Mouse (Mus musculus): Measurements from ENCODE around the gene Rdh9. TPM values are rescaled to one million over a fixed set of nuclear protein-coding genes. Genes with fewer than 3 reads are reported as not detected.
"Not testable (repeated sequence)": the region's sequence is repeated elsewhere in the genome, so short reads cannot be mapped to it uniquely, and the experiment has no call there.

The Rdh9 gene
- total RNA-seq, 2 experiments from 2014 or later = 0.47 to 0.69 TPM

DNA sequence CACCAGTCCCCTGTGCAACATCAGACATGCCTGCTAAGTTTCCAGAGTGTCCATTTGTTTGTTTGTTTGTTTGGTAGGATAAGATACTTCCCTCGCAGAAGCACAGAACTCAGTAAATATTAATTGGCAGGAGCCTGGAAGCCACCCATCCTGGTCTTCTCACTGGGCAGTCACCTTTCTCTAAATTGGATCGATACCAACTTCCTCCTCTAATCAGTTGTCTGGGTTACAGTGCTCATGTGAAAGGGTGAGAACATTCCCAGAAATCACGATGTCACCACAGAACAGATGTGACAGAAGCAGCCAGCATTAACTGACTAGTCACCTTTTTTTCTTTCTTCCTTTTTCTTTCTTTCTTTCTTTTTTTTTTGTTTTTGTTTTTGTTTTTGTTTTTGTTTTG lies 20.9 kb upstream of the Rdh9 start:
- intact Hi-C loops (cut with DNase I) = no loop called here
- DNase-seq = peak in 1 of 2 experiments; percentile 2

DNA sequence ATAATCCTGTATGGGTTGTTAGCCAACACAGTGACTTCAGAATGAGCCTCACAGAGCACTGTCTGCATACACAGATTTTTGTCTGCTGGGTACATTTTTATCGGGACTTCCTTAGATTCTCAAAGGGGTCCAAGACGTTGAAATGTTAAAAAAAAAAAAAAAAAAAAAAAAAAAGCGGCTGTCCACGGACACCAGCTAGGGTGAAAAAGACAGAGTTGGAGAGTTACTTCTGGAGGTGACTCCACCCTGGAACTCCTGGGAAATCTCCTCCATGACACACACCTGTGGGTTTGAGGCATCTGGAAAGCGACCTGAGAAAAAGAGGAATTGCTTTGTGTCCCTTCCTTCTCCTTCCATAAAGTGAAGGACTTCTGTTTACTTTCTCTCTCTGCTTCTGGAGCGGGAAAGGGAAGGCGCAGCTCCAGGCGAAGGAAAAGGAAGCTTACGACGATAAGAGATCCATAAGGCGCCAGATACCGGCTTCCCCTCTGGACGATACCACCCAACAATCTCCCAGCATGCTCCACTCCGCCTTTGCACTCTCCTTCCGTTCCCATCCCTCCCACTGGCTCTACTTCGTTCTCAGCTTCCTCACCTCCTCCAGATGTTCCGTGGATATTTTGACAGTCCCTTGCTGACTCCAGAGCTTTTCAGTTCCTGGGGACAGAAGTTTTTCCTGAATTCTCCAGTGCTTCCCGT lies 20.3 kb upstream of the Rdh9 start:
- intact Hi-C loops (cut with DNase I) = no loop called here
- DNase-seq = peak in 1 of 2 experiments; percentile 9

DNA sequence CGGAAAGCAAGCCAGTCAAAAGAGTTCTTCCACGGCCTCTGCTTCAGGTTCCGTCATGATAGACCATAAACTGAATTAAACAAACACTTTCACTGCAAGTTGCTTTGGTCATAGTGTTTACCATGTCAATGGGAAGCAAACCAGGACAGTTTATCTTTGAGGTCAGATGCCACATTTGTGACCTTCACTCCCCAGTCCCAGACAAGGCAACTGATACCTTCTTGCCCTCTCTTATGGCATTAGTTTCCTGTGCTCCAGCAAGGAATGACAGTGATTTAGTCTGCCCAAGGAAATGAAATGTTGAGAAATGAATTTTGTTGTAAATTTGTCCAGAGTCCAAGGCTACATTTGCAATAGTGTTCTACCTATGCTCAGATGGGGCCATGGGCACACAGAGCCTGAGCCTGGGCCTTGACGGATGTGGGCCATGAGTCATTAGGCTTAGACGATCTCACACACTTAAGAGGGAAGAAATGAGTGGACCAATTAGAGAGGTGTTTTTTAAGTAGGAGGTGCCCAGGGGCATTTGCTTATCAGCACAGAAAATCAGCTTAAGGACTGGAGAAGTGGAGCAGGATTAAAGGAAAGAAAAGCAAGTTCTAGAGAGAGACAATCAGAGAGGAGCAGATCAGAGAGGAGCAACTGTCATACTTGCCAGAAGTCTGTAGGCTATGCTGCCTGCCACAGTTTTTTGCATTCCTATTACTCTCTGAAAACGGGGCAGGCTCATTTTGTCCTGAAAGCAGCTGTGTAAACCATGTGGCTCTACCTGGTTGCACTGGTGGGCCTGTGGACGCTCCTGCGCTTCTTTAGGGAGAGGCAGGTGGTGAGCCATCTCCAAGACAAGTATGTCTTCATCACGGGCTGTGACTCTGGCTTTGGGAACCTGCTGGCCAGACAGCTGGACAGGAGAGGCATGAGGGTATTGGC lies 16.7 kb upstream of the Rdh9 start, which contains the start of the genes Rdh1 and Rdh16f1:
Gene Rdh1 (plus strand): TSS at position 541 of the 930 bp plus-strand sequence.
Gene Rdh16f1 (plus strand): TSS at position 607 of the 930 bp plus-strand sequence.
- intact Hi-C loops (cut with DNase I) = no loop called here
- DNase-seq = no peak

DNA sequence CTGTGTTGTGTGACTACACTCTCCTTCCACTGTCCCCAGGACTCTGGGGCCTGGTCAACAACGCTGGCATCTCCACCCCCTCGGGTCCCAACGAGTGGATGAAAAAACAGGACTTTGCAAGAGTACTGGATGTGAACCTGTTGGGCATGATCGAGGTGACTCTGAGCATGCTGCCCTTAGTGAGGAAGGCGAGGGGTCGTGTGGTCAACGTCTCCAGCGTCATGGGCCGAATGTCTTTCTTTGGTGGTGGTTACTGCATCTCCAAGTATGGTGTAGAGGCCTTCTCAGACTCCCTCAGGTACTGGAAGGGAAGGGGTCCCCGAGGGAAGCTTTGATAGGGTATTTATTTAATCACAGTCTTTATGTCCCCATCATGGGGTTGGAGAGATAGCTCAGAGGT lies 13.3 kb upstream of the Rdh9 start:
- intact Hi-C loops (cut with DNase I); DNase-seq: not testable (repeated sequence)

DNA sequence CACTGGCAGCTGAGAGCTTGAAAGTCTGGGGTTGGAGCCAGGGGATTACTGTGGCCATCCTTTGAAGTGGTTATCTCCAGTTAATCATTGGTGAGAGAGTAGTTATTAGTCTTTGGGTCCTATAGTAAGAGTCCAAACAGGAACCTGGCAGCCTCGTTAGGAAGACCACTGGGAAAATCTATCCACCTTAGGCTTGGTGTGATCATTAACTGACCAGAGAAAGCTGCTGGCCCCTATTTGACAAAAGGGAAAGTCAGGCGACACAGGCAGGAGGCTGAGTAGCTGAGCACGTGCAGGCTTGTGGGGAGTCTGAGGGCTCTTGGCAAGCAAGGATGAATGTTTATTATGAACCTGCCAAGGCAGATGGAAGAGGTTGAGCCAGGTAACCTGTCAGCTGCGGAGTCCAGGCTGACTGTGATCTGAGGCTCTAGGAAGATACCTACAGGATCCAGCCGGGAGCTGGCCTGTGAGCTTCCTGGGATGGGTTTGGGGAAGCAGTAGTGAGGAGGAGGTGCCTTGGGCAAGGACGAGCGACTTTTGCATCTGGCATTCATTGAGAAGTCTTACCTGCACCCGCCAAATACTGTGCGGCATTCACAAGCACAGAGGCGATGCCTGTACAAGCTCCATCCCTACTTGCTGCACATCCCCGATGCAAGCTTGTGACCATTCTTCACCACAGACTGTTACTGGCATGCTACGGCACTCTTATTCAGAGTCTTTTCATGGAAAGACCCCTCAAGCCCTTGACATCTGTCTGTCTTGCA lies 12.1 kb upstream of the Rdh9 start:
- no peak for DNase-seq
- intact Hi-C loops (cut with DNase I) = no loop called here

DNA sequence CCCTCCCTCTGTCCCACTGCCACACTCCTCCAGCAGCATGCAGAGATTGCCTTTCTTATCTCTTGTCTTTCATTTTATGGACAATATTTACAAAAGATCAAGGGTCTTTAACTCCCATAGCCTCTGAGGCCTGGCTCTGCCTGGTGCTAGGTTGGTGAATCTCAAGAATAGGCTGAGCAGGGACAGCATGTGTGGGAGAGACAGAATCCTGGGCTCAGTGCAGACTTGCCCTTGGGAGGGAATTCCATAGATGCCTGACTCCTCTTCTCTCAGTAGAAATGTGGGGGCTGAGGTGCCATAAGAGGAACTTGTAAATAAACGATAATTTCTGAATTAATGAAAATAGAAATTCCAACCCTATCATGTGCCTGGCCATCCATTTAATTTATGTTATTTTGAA lies 9.6 kb upstream of the Rdh9 start:
- intact Hi-C loops (cut with DNase I) = no loop called here
- no peak for DNase-seq

DNA sequence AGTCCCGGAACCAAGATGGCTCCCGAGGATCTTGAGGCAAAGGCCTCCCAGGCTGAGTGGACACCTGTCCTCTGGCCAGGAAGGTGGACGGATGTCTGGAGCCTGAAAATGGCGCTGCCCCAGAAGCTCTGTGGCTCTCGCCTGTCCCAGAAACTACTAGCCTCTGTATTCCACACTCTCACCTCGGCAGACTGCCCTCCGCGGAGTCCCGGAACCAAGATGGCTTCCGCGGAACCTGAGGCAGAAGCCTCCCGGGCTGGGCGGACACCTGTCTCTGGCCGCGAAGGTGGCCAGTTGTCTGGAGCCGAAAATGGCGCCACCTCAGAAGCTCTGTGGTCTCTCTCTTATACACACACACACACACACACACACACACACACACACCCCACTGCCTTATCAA lies 6.1 kb downstream of the Rdh9 start:
- DNase-seq; intact Hi-C loops (cut with DNase I): not testable (repeated sequence)

DNA sequence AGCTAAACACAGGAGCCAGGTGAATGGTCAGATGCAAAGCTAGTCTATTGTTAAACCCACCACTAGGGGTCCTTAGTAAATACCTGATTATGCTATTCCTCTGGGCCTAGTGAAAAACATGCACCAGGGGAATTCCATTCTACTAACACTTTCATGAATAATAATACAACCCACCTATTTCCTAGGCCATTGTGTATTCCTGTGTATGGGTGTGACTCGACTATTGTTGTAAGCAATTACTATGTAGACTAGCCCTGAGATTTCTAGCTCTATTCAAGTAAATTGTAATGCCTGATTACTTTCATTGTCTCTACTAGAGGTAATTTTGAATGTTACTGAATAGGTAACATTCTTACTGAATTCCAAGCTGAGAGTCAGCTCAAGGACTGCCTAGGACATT lies 9.2 kb downstream of the Rdh9 start:
- intact Hi-C loops (cut with DNase I); DNase-seq: not testable (repeated sequence)

DNA sequence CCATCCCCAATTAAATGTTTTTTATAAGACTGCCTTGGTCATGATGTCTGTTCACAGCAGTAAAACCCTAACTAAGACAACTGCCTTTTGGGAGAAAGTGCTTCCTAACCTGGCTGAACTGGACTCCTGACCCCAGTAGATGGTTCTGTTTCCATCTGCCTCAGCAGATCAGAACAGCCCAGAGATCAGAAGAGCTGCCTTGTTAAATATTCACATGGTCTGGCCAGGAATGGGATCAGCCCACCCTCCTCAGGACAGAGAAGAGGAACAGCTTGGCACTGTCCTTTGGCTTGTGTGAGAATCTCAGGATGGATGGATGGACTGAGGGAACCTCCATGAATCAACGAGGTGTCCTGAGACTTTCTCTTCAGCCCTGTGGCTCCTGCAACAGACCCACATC lies 23.1 kb downstream of the Rdh9 start:
- no peak for DNase-seq
- intact Hi-C loops (cut with DNase I) = no loop called here

DNA sequence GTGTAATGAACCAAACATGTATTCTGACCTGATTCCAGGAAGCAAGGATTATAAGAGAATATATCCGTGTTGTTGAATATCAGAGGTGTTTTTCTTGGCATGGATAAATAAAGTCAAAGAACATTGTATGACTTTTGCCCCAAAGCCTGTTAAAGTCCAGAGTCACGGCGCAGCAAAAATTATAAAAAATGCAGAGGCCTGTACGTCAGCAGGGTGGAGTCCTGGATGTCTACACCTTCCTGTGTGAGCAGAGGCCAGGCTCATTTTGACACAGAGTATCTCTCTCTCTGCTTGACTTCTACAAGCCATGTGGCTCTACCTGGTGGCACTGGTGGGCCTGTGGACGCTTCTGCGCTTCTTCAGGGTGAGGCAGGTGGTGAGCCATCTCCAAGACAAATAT lies 24.7 kb downstream of the Rdh9 start, which contains the start of gene Rdh16:
Gene Rdh16 (plus strand): TSS at position 262 of the 400 bp plus-strand sequence.
- intact Hi-C loops (cut with DNase I) = no loop called here
- no peak for DNase-seq

DNA sequence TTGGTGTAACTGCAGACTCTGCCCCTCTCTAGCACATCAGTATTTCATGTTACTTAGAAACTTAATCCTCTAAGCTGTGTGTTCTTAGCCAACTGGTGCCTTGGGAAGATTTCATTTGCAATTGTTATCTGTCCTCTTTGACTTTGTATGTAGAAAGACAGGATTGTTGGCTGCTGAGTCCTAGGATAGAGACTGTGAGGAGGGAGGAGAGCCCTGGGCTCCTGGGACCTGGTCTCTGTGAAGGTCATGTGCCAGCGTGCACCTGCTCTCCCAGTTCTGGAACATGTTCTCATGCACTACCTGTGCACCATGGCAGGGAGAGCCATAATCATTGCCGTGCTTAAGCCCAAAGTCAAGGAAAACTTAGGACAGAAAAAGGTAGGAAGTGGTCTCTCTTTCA lies 25.4 kb downstream of the Rdh9 start:
- DNase-seq = no peak
- intact Hi-C loops (cut with DNase I) = no loop called here

DNA sequence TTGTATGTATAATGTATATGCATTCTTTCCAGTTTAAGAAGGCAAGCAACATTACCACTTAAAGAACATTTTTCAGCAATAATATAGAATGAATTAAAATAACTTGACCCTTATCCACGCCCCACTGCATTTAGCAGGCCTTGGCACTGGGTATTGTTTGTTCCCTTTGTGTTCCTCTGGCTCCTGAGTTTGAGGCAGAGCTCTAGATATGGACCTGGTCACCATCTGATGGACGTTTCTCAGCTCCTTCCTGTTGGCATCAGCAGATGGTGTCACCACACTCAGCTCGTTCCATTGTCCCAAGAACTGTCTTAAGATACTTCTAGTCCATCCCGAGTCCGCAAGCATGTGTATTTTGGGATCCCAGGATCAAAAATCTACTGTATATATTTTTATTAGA lies 26.1 kb downstream of the Rdh9 start:
- intact Hi-C loops (cut with DNase I) = no loop called here

DNA sequence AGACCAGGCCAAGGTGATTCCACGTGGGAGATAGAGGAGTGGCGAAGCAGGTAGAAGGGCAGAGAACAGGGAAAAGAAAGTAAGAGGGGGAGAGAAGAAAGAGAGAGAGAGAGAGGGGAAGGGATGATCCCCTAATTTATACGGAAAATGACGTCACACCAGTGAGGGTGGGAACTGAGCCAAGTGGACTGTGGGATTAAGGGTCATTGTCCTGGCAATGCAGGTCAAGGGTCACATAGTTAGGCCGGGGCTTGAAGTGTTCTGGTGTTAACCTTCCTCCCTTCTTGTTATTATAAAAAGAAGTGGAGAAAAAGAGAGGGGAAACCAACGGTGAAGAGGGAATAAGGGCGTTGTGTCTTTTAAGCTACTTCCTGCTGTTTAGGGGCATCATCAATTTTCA lies 28.2 kb downstream of the Rdh9 start:
- DNase-seq = no peak

More for the DNA sequence above, 26.1 kb downstream of the Rdh9 start:
- DNase-seq = no peak

DNA sequence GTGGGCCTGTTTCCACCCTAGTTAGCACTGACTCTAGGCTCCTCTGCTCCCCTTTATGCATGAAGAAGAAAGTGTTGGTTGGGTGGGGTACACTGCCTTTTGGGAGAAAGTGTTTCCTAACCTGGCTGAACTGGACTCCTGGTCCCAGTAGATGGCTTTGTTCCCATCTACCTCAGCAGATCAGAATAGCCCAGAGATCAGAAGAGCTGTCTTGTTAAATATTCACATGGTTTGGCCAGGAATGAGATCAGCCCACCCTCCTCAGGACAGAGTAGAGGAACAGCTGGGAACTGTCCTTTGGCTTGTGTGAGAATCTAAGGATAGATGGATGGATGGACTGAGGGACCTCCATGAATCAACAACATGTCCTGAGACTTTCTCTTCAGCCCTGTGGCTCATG lies 39.7 kb downstream of the Rdh9 start:
- no peak for DNase-seq
- intact Hi-C loops (cut with DNase I) = no loop called here

More for the DNA sequence above, 28.2 kb downstream of the Rdh9 start:
- intact Hi-C loops (cut with DNase I) = no loop called here

DNA sequence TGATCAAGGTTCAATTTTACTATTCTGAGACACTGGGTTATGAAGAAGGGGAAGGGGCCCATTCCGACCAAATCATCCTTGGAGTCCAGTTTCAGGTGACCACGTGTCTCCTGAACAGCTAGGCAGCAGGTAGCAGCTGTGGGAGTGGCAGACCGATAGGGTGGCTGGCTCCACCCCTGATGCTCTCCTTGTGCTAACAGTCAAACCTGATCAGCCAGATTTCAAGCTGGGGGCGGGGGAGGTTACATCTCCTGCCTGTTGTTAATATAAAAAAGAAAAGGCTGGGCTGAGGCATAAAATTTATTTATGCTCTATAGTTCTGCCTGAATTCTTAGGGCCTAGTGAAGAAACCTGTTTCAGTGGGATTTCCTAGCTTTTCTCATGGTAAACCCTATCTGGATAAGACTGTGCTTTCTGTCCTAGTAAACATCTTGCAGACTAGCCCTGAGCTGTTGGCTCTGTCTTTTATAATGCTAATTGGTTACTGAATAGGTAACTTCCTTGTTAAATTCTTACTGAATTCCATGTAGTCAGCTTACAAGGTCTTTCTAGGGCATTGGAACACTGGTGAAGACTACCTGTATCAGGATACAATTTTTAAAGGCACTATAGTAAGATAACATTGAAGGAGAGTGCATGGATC lies 41.2 kb downstream of the Rdh9 start:
- intact Hi-C loops (cut with DNase I); DNase-seq: not testable (repeated sequence)

DNA sequence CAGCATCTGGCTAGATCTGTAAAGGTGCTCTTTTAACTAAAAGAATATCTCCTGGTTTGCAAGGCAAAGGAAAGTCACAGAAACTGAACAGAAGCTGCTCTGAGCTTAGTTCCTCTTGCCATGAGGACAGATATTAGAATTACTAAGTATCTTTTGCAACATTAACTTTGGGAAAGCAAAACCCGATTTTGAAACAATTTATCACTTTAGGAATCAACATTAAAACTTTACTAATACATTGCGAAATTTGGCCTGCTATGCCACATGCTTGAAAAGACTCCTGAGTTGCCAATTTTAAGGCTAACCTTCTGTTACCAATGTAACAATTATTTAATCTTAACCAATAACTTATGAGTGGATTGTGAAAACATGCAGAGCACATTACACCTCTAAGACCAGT lies 45.6 kb downstream of the Rdh9 start:
- intact Hi-C loops (cut with DNase I) = not testable (repeated sequence)

DNA sequence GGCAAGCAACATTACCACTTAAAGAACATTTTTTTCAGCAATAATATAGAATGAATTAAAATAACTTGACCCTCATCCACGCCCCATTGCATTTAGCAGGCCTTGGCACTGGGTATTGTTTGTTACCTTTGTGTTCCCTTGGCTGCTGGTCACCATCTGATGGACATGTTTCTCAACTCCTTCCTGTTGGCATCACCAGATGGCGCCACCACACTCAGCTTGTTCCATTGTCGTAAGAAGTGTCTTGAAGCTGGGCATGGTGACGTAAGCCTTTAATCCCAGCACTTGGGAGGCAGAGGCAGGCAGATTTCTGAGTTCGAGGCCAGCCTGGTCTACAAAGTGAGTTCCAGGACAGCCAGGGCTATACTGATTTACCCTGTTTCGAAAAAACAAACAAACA lies 49.2 kb downstream of the Rdh9 start:
- intact Hi-C loops (cut with DNase I) = no loop called here
- DNase-seq = no peak

More for the DNA sequence above, 45.6 kb downstream of the Rdh9 start:
- DNase-seq = not testable (repeated sequence)

DNA sequence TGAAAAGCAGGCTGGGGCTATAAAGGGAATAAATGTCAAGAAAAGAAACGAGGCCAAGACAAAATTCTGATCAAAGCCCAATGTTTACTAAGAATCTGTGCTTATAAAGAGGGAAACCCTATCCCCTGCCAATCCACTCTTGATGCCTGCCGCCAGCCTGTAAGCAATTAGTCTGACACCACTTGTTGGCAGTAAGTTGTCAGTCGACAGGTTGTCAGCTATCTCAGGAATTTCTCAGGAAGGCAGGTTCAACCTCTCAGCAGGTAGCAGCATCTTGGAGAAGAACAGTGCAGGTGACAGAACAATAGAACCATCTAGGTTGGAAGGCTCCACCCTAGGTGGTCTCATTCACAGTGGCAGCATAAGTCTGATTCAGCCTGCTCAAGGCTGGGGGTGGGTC lies 52.9 kb downstream of the Rdh9 start:
- intact Hi-C loops (cut with DNase I) = no loop called here
- DNase-seq = no peak

DNA sequence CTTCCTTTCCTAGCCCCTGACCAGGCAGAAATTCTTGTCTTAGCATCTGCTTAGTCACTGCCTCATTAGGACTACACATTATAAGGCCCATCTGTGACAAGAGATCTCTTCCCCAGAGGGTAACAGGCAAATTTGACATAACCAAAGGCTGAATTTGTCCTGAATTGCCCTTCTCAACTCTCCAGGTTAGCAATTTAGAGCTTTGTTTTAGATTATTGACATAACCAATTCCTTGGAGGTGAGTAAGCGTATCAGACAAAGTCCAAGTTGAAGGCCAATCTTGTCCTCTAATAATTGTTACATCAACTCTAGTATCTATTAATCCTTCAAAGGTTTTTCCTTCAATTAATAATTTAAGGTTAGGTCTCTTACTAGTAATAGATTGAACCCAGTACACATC lies 58.0 kb downstream of the Rdh9 start:
- intact Hi-C loops (cut with DNase I); DNase-seq: not testable (repeated sequence)

DNA sequence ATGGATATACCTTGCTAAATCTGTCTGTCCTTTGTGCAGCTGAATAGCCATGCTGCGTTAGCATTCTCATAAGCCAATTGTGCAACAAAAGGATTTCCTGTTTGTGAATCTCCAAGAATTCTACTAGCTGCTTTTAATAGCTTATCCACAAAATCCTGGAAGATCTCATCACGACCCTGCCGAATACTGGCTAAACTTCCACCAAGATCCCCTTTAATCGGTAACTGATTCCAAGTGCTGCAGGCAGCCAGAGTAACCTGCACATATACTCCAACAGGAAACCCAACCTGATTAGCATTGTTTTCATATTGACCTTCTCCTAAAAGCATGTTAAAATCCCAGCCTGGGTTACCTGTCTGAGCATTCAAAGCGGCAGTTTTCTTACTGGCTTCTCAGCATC lies 59.1 kb downstream of the Rdh9 start:
- DNase-seq = no peak
- intact Hi-C loops (cut with DNase I) = no loop called here
